Mouse (Mus musculus) brain, embryonic 14.5 days (tissue): Measurements from ENCODE around the gene Il20rb.

Experiments used
- CTCF ChIP-seq: fragments of 200-500 bp; IDR thresholded peaks from 2 replicates; pipeline ENCODE4 v1.5.1; 2012; ENCODE audit warnings: inconsistent platforms, mild to moderate bottlenecking, moderate library complexity, borderline replicate concordance; ENCODE audit not compliant: insufficient read depth, insufficient read length; ENCODE audit errors: extremely low read depth
- POLR2A ChIP-seq: fragments of 200-500 bp; IDR thresholded peaks from 2 replicates; pipeline ENCODE4 v1.6.1; 2012; ENCODE audit warnings: mild to moderate bottlenecking, inconsistent platforms, borderline replicate concordance; ENCODE audit not compliant: poor library complexity, insufficient read depth, insufficient read length, severe bottlenecking; ENCODE audit errors: extremely low read depth

DNA sequence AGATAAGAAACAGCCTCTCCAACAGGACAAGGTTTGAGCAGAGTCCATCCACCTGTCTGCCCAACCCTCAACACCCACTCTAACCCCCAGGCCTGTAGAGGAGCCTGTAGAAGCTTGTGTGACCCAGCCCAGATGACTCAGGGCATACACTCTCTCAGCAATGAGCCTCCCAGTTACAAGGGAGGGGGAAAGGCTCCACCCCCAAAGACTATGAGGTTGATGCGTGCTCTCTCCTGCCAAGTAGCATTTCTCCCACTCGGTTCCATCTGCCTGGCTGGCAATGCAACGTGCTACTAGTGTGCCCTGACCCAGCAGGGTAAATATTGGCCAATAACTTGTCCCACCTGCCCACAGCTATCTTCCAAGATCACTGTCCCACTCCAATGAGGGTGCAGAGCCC lies 19.8 kb downstream of the Il20rb start:
- TF ChIP-seq CTCF (no peak), POLR2A (no peak)
